Mouse (Mus musculus): ENCODE data around the gene Zfpl1. TPM values are rescaled to one million over a fixed set of nuclear protein-coding genes. Genes with fewer than 3 reads are reported as not detected.
"Not testable (repeated sequence)": the region's sequence is repeated elsewhere in the genome, so short reads cannot be mapped to it uniquely, and the experiment has no call there.

The Zfpl1 gene
- total and polyA plus RNA-seq, 2 experiments from 2014 or later, result 92.0 to 97.6 TPM

DNA sequence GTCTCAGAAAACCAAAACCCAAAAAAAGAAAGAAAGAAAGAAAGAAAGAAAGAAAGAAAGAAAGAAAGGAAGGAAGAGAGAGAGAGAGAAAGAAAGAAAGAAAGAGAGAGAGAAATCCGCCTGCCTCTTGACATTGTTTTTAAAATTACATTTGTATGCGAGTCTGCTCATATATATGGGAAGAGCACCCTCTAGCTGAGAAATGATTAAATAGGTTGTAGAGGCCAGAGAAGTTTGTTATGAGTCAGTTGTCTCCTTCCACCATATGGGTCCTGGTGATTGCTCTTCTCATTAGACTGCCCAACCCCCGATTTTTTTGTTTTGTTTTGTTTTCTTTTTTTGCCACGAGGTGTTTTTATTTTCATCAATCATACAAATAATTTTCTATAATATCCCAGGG, 40.7 kb downstream of the Zfpl1 start:
- peak; percentile 67 for DNase-seq (ENCODE audit: low spot score)
- Histone ChIP-seq H3K36me3 (ENCODE audit: insufficient read depth, low read length) (peaks cover 10% of the 10 kb centered on the region), H3K4me1 (ENCODE audit: insufficient read depth, low read length) (peaks cover 10% of the 10 kb centered on the region)
- H3K9ac ChIP-seq (replicated peaks; ENCODE audit: low read length, poor library complexity, severe bottlenecking); H3K27me3 ChIP-seq (ENCODE audit: insufficient read depth, low read length); H3K27ac ChIP-seq (ENCODE audit: low read depth, low read length); H3K4me3 ChIP-seq (ENCODE audit: low read depth, low read length); ATAC-seq (ENCODE audit: low FRiP score); H3K4me2 ChIP-seq (ENCODE audit: low read depth, low read length, poor library complexity, severe bottlenecking); H3K9me3 ChIP-seq (ENCODE audit: low read length): not testable (repeated sequence)
- peak; percentile 74 for TF ChIP-seq CTCF (IDR thresholded peaks at IDR 0.05)
- 58% methylated on average over 4 of the region's 4 CpGs for WGBS

DNA sequence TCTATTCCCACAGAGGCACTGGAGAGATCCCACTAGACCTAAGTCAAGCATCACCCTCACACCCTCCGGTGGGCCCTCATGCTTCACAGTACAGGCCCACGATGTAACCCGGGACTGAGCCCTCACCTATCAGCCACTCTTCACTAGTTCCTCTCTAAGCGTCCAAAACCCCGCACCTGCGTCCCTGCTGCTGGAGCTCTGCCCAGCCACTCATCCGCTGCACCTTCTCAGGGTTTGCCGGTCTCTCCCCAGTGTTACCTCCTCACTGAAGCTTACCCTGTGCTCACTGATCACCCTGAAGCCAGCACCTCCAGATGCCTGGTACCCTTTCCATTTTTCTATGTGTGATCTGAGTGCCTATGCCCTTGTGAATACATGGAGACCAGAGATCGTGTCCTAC, 42.5 kb downstream of the Zfpl1 start:
- no peak for ATAC-seq (ENCODE audit: low FRiP score)
- Histone ChIP-seq H3K4me3 (ENCODE audit: low read depth, low read length) (no peak overlapping the region), H3K4me2 (ENCODE audit: low read depth, low read length, poor library complexity, severe bottlenecking) (no peak overlapping the region)

DNA sequence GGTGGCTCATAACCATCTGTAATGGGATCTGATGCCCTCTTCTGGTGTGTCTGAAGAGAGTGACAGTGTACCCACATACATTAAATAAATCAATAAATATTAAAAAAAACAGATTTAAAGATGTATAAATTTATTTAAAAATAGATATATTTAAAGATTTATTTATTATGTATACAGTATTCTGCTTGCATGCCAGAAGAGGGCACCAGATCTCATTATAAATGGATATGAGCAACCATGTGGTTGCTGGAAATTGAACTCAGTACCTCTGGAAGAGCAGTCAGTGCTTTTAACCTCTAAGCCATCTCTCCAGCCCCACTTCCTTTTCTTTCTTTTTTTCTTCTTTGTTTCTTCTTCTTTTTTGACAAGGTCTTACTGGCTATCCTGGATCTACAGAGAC, 44.8 kb downstream of the Zfpl1 start:
- Histone ChIP-seq H3K4me2 (ENCODE audit: low read depth, low read length, poor library complexity, severe bottlenecking) (no peak overlapping the region), H3K4me1 (ENCODE audit: insufficient read depth, low read length) (peaks cover under 1% of the 10 kb centered on the region; the same call in 1 of the 2 replicates), H3K9me3 (ENCODE audit: low read length) (no peaks in the 10 kb centered on the region), H3K9ac (replicated peaks; ENCODE audit: low read length, poor library complexity, severe bottlenecking) (no peak overlapping the region), H3K36me3 (ENCODE audit: insufficient read depth, low read length) (no peaks in the 10 kb centered on the region), H3K27ac (ENCODE audit: low read depth, low read length) (no peak overlapping the region), H3K4me3 (ENCODE audit: low read depth, low read length) (no peak overlapping the region), H3K27me3 (ENCODE audit: insufficient read depth, low read length) (no peaks in the 10 kb centered on the region)
- TF ChIP-seq CTCF (IDR thresholded peaks at IDR 0.05), result peak; percentile 38
- ATAC-seq (ENCODE audit: low FRiP score), result no peak
- DNase-seq (ENCODE audit: low spot score), result no peak

More for the DNA sequence above, 42.5 kb downstream of the Zfpl1 start:
- H3K27me3 ChIP-seq (ENCODE audit: insufficient read depth, low read length), result no peaks in the 10 kb centered on the region
- no peaks in the 10 kb centered on the region for H3K36me3 ChIP-seq (ENCODE audit: insufficient read depth, low read length)
- H3K4me1 ChIP-seq (ENCODE audit: insufficient read depth, low read length), result peaks cover 6% of the 10 kb centered on the region
- no peak overlapping the region for H3K9ac ChIP-seq (replicated peaks; ENCODE audit: low read length, poor library complexity, severe bottlenecking)
- H3K9me3 ChIP-seq (ENCODE audit: low read length), result no peaks in the 10 kb centered on the region
- H3K27ac ChIP-seq (ENCODE audit: low read depth, low read length), result no peak overlapping the region
- DNase-seq (ENCODE audit: low spot score), result no peak
- no peak for TF ChIP-seq CTCF (IDR thresholded peaks at IDR 0.05)
- WGBS, result 75% methylated on average over 9 of the region's 9 CpGs

DNA sequence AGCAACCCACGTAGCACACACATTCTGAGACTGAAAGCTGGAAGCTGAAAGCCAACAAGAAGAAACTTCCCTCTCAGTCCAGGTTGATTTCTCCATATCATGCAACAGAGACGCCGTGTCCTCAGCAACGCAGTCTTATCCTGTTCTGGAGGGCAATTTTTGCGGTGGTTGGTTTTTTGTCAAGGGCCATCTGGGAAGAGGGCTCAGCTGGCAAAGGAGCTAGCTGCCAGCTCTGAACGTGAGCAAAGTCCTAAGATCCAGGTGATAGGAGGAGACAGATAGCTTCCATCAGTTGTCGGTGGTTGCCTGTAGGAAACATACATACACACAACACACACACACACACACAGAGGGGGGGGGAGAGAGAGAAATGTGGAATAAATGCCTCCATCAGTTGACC, 46.4 kb downstream of the Zfpl1 start:
- Histone ChIP-seq H3K4me3 (ENCODE audit: low read depth, low read length) (no peak overlapping the region), H3K9ac (replicated peaks; ENCODE audit: low read length, poor library complexity, severe bottlenecking) (no peak overlapping the region), H3K4me1 (ENCODE audit: insufficient read depth, low read length) (no peaks in the 10 kb centered on the region), H3K27ac (ENCODE audit: low read depth, low read length) (no peak overlapping the region), H3K4me2 (ENCODE audit: low read depth, low read length, poor library complexity, severe bottlenecking) (no peak overlapping the region), H3K9me3 (ENCODE audit: low read length) (no peaks in the 10 kb centered on the region), H3K36me3 (ENCODE audit: insufficient read depth, low read length) (no peaks in the 10 kb centered on the region), H3K27me3 (ENCODE audit: insufficient read depth, low read length) (no peaks in the 10 kb centered on the region)
- DNase-seq (ENCODE audit: low spot score) (no peak), ATAC-seq (ENCODE audit: low FRiP score) (no peak)
- WGBS, result 85% methylated on average over 7 of the region's 7 CpGs
- no peak for TF ChIP-seq CTCF (IDR thresholded peaks at IDR 0.05)

DNA sequence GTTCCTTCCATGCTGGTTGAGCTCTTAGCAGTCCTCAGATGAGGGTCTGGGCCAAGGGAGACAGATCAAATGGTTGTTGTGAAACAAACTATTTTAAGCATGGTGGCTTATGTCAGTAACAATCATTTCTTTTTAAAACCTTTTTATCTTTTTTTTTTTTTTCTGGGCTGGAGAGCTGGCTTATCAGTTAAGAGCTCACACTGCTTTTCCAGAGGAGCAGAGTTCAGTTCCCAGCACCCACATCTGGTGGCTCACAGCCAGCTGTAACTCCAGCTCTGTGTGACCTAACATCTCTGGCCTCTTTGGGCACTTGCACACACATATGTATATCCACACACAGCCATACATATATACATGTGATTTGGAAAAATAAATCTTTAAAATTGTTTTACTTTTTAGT, 47.1 kb downstream of the Zfpl1 start:
- Histone ChIP-seq H3K9me3 (ENCODE audit: low read length) (no peaks in the 10 kb centered on the region), H3K27me3 (ENCODE audit: insufficient read depth, low read length) (no peaks in the 10 kb centered on the region), H3K27ac (ENCODE audit: low read depth, low read length) (no peak overlapping the region), H3K4me1 (ENCODE audit: insufficient read depth, low read length) (no peaks in the 10 kb centered on the region), H3K9ac (replicated peaks; ENCODE audit: low read length, poor library complexity, severe bottlenecking) (no peak overlapping the region), H3K4me2 (ENCODE audit: low read depth, low read length, poor library complexity, severe bottlenecking) (no peak overlapping the region), H3K4me3 (ENCODE audit: low read depth, low read length) (no peak overlapping the region), H3K36me3 (ENCODE audit: insufficient read depth, low read length) (no peaks in the 10 kb centered on the region)
- no peak for DNase-seq (ENCODE audit: low spot score)
- ATAC-seq (ENCODE audit: low FRiP score), result no peak
- TF ChIP-seq CTCF (IDR thresholded peaks at IDR 0.05), result no peak

DNA sequence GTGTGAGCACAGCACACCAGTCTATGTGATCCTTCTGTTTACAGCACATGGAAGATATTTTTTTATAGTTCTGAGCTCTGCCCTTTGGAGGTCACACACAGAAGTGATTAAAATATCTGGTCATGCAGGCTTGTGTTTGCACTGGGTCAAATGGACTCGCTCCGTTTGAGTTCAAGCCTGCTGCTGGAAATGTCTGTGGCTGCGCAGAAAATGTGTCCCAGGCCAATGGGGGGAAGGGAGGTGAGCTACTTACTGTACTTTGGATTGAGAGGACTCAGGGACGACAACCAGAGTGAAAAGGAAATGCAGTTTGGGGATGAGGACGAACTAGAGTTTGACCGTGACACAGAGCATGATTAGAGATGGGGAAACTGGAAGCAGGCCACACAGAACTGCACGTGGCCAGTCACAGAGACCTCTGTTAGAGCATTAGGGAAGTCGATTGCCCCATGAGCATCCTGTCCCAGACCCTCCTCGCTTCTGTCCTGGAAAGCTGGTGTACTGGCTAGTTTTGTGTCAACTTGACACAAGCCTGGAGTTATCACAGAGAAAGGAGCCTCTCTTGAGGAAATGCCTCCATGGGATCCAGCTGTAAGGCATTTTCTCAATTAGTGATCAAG, 48.7 kb downstream of the Zfpl1 start:
- H3K4me1 ChIP-seq (ENCODE audit: insufficient read depth, low read length), result no peaks in the 10 kb centered on the region
- no peak overlapping the region for H3K4me3 ChIP-seq (ENCODE audit: low read depth, low read length)
- TF ChIP-seq CTCF (IDR thresholded peaks at IDR 0.05), result no peak
- ATAC-seq (ENCODE audit: low FRiP score), result no peak
- 82% methylated on average over 9 of the region's 9 CpGs for WGBS
- no peaks in the 10 kb centered on the region for H3K9me3 ChIP-seq (ENCODE audit: low read length)
- H3K27me3 ChIP-seq (ENCODE audit: insufficient read depth, low read length), result no peaks in the 10 kb centered on the region
- H3K4me2 ChIP-seq (ENCODE audit: low read depth, low read length, poor library complexity, severe bottlenecking), result no peak overlapping the region
- DNase-seq (ENCODE audit: low spot score), result no peak
- H3K9ac ChIP-seq (replicated peaks; ENCODE audit: low read length, poor library complexity, severe bottlenecking), result no peak overlapping the region
- H3K36me3 ChIP-seq (ENCODE audit: insufficient read depth, low read length), result no peaks in the 10 kb centered on the region
- no peak overlapping the region for H3K27ac ChIP-seq (ENCODE audit: low read depth, low read length)

Small RNA genes lying within 50 kb of the gene (microRNA-seq; reads per million reads assigned to microRNA genes)
- 3.4 reads per million, percentile 2 among the genes with 10 or more reads in this experiment for gene Mir6988 (ENCODE audit: borderline number of aligned reads)

Other genes with a start within 250 kb of the Zfpl1 start
- gene Frmd8, start 209.7 kb downstream of the Zfpl1 start, total RNA-seq (2014; rRNA removed), result 11.2 and 19.1 TPM in 2 replicates
- gene Frmd8, start 209.7 kb downstream of the Zfpl1 start, polyA plus RNA-seq (2015; fragmentation: Nextera tagmentation; extraction: Ambion mirVana), result 11.2 and 11.7 TPM in 2 replicates
- gene Slc25a45, start 207.1 kb downstream of the Zfpl1 start, total RNA-seq (2014; rRNA removed), result 3.7 and 4.8 TPM in 2 replicates
- gene Slc25a45, start 207.1 kb downstream of the Zfpl1 start, polyA plus RNA-seq (2015; fragmentation: Nextera tagmentation; extraction: Ambion mirVana), result 2.1 and 2.7 TPM in 2 replicates
- 9.0 and 11.4 TPM in 2 replicates for gene Tigd3, start 190.8 kb downstream of the Zfpl1 start, total RNA-seq (2014; rRNA removed)
- gene Tigd3, start 190.8 kb downstream of the Zfpl1 start, polyA plus RNA-seq (2015; fragmentation: Nextera tagmentation; extraction: Ambion mirVana), result 10.6 and 10.9 TPM in 2 replicates
- gene Dpf2, start 171.9 kb downstream of the Zfpl1 start, total RNA-seq (2014; rRNA removed), result 52.9 and 84.7 TPM in 2 replicates
- 57.7 and 61.0 TPM in 2 replicates for gene Dpf2, start 171.9 kb downstream of the Zfpl1 start, polyA plus RNA-seq (2015; fragmentation: Nextera tagmentation; extraction: Ambion mirVana)
- 20.6 and 28.4 TPM in 2 replicates for gene Cdc42ep2, start 160.1 kb downstream of the Zfpl1 start, total RNA-seq (2014; rRNA removed)
- gene Cdc42ep2, start 160.1 kb downstream of the Zfpl1 start, polyA plus RNA-seq (2015; fragmentation: Nextera tagmentation; extraction: Ambion mirVana), result 19.2 and 20.9 TPM in 2 replicates
- gene Pola2, start 120.8 kb downstream of the Zfpl1 start, total RNA-seq (2014; rRNA removed), result 17.8 and 21.6 TPM in 2 replicates
- gene Pola2, start 120.8 kb downstream of the Zfpl1 start, polyA plus RNA-seq (2015; fragmentation: Nextera tagmentation; extraction: Ambion mirVana), result 16.7 and 16.9 TPM in 2 replicates
- gene Slc22a20, start 98.8 kb downstream of the Zfpl1 start, total RNA-seq (2014; rRNA removed), result not detected in 2 replicates
- gene Slc22a20, start 98.8 kb downstream of the Zfpl1 start, polyA plus RNA-seq (2015; fragmentation: Nextera tagmentation; extraction: Ambion mirVana), result not detected in 2 replicates
- gene Capn1, start 69.1 kb downstream of the Zfpl1 start, total RNA-seq (2014; rRNA removed), result 7.9 and 13.2 TPM in 2 replicates
- 3.3 and 3.9 TPM in 2 replicates for gene Capn1, start 69.1 kb downstream of the Zfpl1 start, polyA plus RNA-seq (2015; fragmentation: Nextera tagmentation; extraction: Ambion mirVana)
- 27.8 and 36.3 TPM in 2 replicates for gene Syvn1, start 38.4 kb downstream of the Zfpl1 start, total RNA-seq (2014; rRNA removed)
- gene Syvn1, start 38.4 kb downstream of the Zfpl1 start, polyA plus RNA-seq (2015; fragmentation: Nextera tagmentation; extraction: Ambion mirVana), result 34.6 and 34.8 TPM in 2 replicates
- gene Mrpl49, start 27.2 kb downstream of the Zfpl1 start, total RNA-seq (2014; rRNA removed), result 34.7 and 37.3 TPM in 2 replicates
- gene Mrpl49, start 27.2 kb downstream of the Zfpl1 start, polyA plus RNA-seq (2015; fragmentation: Nextera tagmentation; extraction: Ambion mirVana), result 50.0 and 55.8 TPM in 2 replicates
- 494 and 628 TPM in 2 replicates for gene Fau, start 27.1 kb downstream of the Zfpl1 start, total RNA-seq (2014; rRNA removed)
- gene Fau, start 27.1 kb downstream of the Zfpl1 start, polyA plus RNA-seq (2015; fragmentation: Nextera tagmentation; extraction: Ambion mirVana), result 587 and 625 TPM in 2 replicates
- gene Znhit2, start 23.8 kb downstream of the Zfpl1 start, total RNA-seq (2014; rRNA removed), result 53.3 and 59.1 TPM in 2 replicates
- 40.4 and 41.0 TPM in 2 replicates for gene Znhit2, start 23.8 kb downstream of the Zfpl1 start, polyA plus RNA-seq (2015; fragmentation: Nextera tagmentation; extraction: Ambion mirVana)
- gene Tm7sf2, start 16.6 kb downstream of the Zfpl1 start, total RNA-seq (2014; rRNA removed), result 79.5 and 98.1 TPM in 2 replicates
- gene Tm7sf2, start 16.6 kb downstream of the Zfpl1 start, polyA plus RNA-seq (2015; fragmentation: Nextera tagmentation; extraction: Ambion mirVana), result 50.2 and 51.6 TPM in 2 replicates
- 95.7 and 114 TPM in 2 replicates for gene Vps51, start 7.7 kb downstream of the Zfpl1 start, total RNA-seq (2014; rRNA removed)
- 92.4 and 101 TPM in 2 replicates for gene Vps51, start 7.7 kb downstream of the Zfpl1 start, polyA plus RNA-seq (2015; fragmentation: Nextera tagmentation; extraction: Ambion mirVana)
- not detected in 2 replicates for gene Tmem262, start 4.9 kb downstream of the Zfpl1 start, total RNA-seq (2014; rRNA removed)
- gene Tmem262, start 4.9 kb downstream of the Zfpl1 start, polyA plus RNA-seq (2015; fragmentation: Nextera tagmentation; extraction: Ambion mirVana), result not detected in 2 replicates
- not detected in 2 replicates for gene Gm28374, start 2.7 kb downstream of the Zfpl1 start, total RNA-seq (2014; rRNA removed)
- gene Gm28374, start 2.7 kb downstream of the Zfpl1 start, polyA plus RNA-seq (2015; fragmentation: Nextera tagmentation; extraction: Ambion mirVana), result 0.81 and 1.1 TPM in 2 replicates
- gene Cdca5, start within 50 bp of the Zfpl1 start, total RNA-seq (2014; rRNA removed), result 1.3 and 1.6 TPM in 2 replicates
- 1.6 and 1.8 TPM in 2 replicates for gene Cdca5, start within 50 bp of the Zfpl1 start, polyA plus RNA-seq (2015; fragmentation: Nextera tagmentation; extraction: Ambion mirVana)
- gene AC131692.1, start 9.5 kb upstream of the Zfpl1 start, total RNA-seq (2014; rRNA removed), result not detected in 2 replicates
- not detected in 2 replicates for gene AC131692.1, start 9.5 kb upstream of the Zfpl1 start, polyA plus RNA-seq (2015; fragmentation: Nextera tagmentation; extraction: Ambion mirVana)
- gene Naaladl1, start 20.8 kb upstream of the Zfpl1 start, total RNA-seq (2014; rRNA removed), result 0.42 and 1.0 TPM in 2 replicates
- gene Naaladl1, start 20.8 kb upstream of the Zfpl1 start, polyA plus RNA-seq (2015; fragmentation: Nextera tagmentation; extraction: Ambion mirVana), result 0.41 and 0.53 TPM in 2 replicates
- 66.6 and 73.1 TPM in 2 replicates for gene Sac3d1, start 33.7 kb upstream of the Zfpl1 start, total RNA-seq (2014; rRNA removed)
- 52.6 and 53.1 TPM in 2 replicates for gene Sac3d1, start 33.7 kb upstream of the Zfpl1 start, polyA plus RNA-seq (2015; fragmentation: Nextera tagmentation; extraction: Ambion mirVana)
- 51.0 and 66.4 TPM in 2 replicates for gene Snx15, start 43.3 kb upstream of the Zfpl1 start, total RNA-seq (2014; rRNA removed)
- 66.1 and 69.1 TPM in 2 replicates for gene Snx15, start 43.3 kb upstream of the Zfpl1 start, polyA plus RNA-seq (2015; fragmentation: Nextera tagmentation; extraction: Ambion mirVana)
- not detected in 2 replicates for gene Batf2, start 56.0 kb upstream of the Zfpl1 start, total RNA-seq (2014; rRNA removed)
- not detected in 2 replicates for gene Batf2, start 56.0 kb upstream of the Zfpl1 start, polyA plus RNA-seq (2015; fragmentation: Nextera tagmentation; extraction: Ambion mirVana)
- 83.4 and 123 TPM in 2 replicates for gene Arl2, start 56.6 kb upstream of the Zfpl1 start, total RNA-seq (2014; rRNA removed)
- 159 and 174 TPM in 2 replicates for gene Arl2, start 56.6 kb upstream of the Zfpl1 start, polyA plus RNA-seq (2015; fragmentation: Nextera tagmentation; extraction: Ambion mirVana)
- gene Majin, start 99.4 kb upstream of the Zfpl1 start, total RNA-seq (2014; rRNA removed), result not detected in 2 replicates
- gene Majin, start 99.4 kb upstream of the Zfpl1 start, polyA plus RNA-seq (2015; fragmentation: Nextera tagmentation; extraction: Ambion mirVana), result 0.16 and 0.18 TPM in 2 replicates
- gene Gpha2, start 141.4 kb upstream of the Zfpl1 start, total RNA-seq (2014; rRNA removed), result not detected in 2 replicates
- gene Gpha2, start 141.4 kb upstream of the Zfpl1 start, polyA plus RNA-seq (2015; fragmentation: Nextera tagmentation; extraction: Ambion mirVana), result 0.31 TPM in 1 of 2 replicates, not detected in the other
- 248 and 256 TPM in 2 replicates for gene Ppp2r5b, start 150.9 kb upstream of the Zfpl1 start, total RNA-seq (2014; rRNA removed)
- 177 and 189 TPM in 2 replicates for gene Ppp2r5b, start 150.9 kb upstream of the Zfpl1 start, polyA plus RNA-seq (2015; fragmentation: Nextera tagmentation; extraction: Ambion mirVana)
- gene Atg2a, start 156.7 kb upstream of the Zfpl1 start, total RNA-seq (2014; rRNA removed), result 34.3 and 38.2 TPM in 2 replicates
- 9.6 and 9.7 TPM in 2 replicates for gene Atg2a, start 156.7 kb upstream of the Zfpl1 start, polyA plus RNA-seq (2015; fragmentation: Nextera tagmentation; extraction: Ambion mirVana)
- gene Ehd1, start 191.8 kb upstream of the Zfpl1 start, total RNA-seq (2014; rRNA removed), result 117 and 139 TPM in 2 replicates
- gene Ehd1, start 191.8 kb upstream of the Zfpl1 start, polyA plus RNA-seq (2015; fragmentation: Nextera tagmentation; extraction: Ambion mirVana), result 73.0 and 74.0 TPM in 2 replicates
- 4.8 and 5.4 TPM in 2 replicates for gene Cdc42bpg, start 221.5 kb upstream of the Zfpl1 start, total RNA-seq (2014; rRNA removed)
- 0.20 and 0.67 TPM in 2 replicates for gene Cdc42bpg, start 221.5 kb upstream of the Zfpl1 start, polyA plus RNA-seq (2015; fragmentation: Nextera tagmentation; extraction: Ambion mirVana)

Measured in midbrain, postnatal 0 days (tissue).